Mouse (Mus musculus) brain, embryonic 18.5 days (tissue): ENCODE data around the gene Aamp.
"Not testable (repeated sequence)": the region's sequence is repeated elsewhere in the genome, so short reads cannot be mapped to it uniquely, and the experiment has no call there.

Source experiments
- DNase-seq: peaks from one replicate; pipeline ENCODE4 v3.0.0-alpha.2; 2012; ENCODE audit warnings: low read depth, low spot score

Gene Aamp

DNA sequence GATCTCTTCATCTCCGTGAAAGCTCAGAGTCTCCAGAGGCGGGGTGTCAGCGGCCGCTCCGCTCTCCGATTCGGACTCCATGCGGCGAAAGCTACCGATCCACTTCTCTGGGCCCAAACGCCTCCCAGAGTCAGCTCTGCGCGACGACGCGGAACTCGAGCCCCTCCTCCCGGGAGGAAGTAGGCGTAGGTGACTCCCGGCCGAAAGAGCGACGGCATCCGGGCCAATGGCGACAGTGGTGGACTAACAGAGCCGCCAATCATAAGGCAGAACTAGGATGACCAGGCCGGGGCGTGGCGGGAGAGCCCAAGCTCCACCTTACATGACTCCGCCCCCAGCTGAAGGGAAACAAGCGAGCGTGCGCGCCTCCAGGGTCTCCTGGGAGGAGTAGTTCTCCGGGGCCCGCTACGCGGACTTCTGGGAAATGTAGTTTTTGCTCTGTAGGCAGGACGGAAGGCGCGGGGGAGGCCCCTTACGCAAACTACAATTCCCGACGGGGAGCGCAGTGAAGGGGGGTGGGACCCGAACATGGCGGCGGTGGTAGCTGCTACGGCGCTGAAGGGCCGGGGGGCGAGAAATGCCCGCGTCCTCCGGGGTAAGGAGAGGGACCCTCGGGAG, at the start of gene Aamp, which contains the start of gene Pnkd:
Gene Aamp (minus strand): TSS at position 196 of the 618 bp plus-strand sequence.
Gene Pnkd (plus strand): TSS at position 388 of the 618 bp plus-strand sequence.
- DNase-seq, result peak; percentile 100

DNA sequence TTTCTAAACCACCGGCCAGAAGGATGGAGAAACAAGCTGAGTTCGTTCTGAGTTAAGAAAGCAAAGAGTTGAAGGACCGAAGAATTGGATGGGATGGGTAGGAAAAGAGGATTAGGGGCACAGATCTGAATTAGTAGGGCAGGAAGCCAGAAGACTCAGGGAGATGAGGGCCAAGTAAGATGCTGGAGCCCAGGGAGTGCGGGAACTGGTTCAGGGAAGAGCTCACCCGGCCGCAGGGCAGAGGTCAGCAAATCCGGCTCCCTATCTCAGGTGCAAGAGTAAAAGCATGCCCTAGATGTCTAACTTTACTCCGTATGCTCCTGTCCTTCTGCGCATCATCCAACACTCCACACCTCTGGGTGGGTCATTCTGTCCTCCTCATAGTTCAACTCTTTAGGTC, 48.4 kb upstream of the Aamp start:
- DNase-seq, result peak; percentile 3

DNA sequence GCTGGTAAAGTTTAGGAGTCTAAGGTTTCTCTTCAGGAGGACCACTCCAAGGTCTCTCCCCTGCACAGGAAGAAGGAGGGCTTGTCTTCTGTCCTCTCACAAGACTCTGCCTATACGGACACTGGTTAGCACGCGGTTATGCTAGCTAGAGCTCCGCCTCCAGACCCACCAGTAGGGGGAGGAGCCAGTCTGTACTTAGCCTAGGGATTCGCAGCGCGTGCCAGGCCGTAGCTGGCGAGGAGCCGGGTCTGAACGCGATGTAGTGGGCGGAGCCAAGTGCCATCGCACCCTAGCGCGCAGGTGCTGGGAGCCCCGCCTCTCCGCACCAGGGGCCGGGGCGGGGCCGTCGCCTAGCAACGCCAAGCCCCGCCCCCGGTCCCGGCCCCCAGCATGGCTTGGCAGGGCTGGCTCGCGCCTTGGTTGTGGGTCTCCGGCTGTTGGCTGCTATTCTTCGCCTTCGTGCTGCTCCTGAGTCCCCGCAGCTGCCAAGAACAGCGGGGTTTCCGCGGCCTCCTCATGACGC, 47.8 kb upstream of the Aamp start:
- peak; percentile 86 for DNase-seq

GRCm38 (mm10) chr1:74331046-74331681, 46.6 kb upstream of the Aamp start:
- no peak for DNase-seq

DNA sequence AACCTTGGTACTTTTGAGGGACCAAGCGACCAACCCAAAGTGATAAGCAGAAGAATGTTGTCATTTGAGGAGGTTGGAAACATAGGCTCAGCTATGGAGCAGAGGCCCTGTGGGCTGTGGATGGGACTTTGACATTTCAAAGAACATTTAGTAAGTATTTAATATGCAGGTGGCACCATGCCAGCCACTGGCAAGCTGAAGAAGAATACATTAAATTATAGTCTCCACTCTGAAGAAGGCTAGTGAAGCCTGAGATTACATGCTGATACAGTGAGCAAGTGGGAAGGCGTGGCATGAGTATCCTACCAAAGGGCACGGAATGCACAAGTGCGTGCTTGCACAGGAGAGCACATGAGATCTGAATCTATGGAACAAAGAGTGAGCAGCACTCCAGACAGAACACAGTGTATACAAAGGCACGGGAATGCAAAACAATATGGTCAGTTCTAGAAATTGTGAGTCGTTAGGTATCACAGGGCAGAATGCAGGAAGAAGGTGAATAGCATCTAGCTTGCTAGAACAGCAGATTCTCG, 45.4 kb upstream of the Aamp start:
- DNase-seq, result no peak

- not testable (repeated sequence) for DNase-seq
Observed at GRCm38 (mm10) chr1:74326916-74327315, 42.4 kb upstream of the Aamp start.

GRCm38 (mm10) chr1:74321396-74321795, 36.9 kb upstream of the Aamp start:
- no peak for DNase-seq

GRCm38 (mm10) chr1:74318711-74319110, 34.2 kb upstream of the Aamp start:
- no peak for DNase-seq

DNA sequence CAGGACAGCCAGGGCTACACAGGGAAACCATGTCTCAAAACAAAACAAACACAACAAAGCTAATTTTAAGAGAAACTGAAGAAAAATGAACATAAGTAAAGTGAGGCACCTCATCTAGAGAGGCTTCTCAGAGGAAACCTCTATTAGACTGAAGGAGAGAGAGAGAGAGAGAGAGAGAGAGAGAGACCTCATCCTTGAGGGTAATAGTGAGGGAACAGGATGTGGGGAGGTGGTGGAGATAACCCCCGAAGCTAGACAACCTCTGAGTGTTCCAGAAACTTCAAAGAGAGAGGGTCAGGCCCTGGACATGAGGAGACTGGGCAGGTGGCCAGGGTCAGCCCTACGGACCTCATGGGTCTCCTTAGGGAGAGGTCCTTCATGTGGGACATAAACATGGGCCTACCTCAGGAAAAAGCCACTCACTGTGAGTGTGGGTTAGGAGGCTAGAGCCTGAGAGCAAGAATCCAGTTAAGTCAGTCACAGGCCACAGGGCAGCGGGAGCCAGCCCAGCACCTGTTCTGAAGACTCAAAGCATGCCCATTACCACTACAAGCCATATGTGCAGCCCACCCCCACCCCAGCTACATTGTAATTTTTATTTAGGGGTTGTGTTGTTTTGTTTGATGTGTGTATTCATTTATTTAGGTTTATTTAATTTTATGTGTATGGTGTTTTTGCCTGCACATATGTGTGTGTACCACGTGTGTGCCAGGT, 31.7 kb upstream of the Aamp start:
- no peak for DNase-seq

GRCm38 (mm10) chr1:74314796-74315195, 30.3 kb upstream of the Aamp start:
- no peak for DNase-seq

GRCm38 (mm10) chr1:74313049-74313692, 28.6 kb upstream of the Aamp start:
- peak; percentile 74 for DNase-seq

GRCm38 (mm10) chr1:74309767-74310166, 25.2 kb upstream of the Aamp start:
- no peak for DNase-seq

- DNase-seq, result no peak
Observed at GRCm38 (mm10) chr1:74308001-74308964, 23.7 kb upstream of the Aamp start.

DNA sequence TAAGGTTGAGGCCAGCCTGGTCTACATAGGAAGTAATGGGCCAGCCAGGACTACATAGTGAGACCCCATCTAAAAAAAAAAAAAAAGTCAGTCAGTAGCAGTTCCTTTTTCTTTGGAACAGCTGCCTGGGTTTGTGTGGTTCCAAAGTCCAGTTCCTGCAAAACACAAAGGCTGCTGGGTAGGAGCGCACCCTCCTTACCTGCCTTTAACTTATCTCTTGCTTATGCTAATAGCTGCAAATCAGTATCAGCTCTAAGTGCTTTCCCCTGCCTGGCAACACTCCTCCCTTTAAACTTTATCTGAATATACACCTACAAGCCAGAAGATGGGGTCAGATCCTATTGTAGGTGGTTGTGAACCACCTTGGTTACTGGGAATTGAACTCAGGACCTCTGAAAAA, 22.6 kb upstream of the Aamp start:
- DNase-seq, result no peak

DNA sequence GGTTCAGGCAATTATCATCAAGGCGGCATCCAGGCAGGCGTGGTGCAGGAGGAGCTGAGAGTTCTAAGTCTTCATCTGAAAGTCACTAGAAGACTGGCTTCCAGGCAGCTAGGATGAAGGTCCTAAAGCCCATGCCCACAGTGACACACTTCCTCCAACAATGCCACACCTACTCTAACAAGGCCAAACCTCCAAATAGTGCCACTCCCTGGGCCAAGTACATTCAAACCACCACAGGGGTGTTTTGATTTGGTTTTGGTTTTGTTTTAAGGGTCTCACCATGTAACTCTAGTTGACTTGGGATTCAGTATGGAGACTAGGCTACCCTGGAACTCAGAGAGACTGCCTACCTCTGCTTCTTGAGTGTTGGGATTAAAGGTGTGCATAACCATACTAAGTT, 21.0 kb upstream of the Aamp start, which contains the start of gene Tmbim1:
Gene Tmbim1 (minus strand): TSS at position 101 of the 400 bp plus-strand sequence.
- DNase-seq, result no peak

GRCm38 (mm10) chr1:74304946-74305345, 20.4 kb upstream of the Aamp start:
- no peak for DNase-seq

GRCm38 (mm10) chr1:74304339-74304790, 19.8 kb upstream of the Aamp start:
- DNase-seq, result no peak

DNA sequence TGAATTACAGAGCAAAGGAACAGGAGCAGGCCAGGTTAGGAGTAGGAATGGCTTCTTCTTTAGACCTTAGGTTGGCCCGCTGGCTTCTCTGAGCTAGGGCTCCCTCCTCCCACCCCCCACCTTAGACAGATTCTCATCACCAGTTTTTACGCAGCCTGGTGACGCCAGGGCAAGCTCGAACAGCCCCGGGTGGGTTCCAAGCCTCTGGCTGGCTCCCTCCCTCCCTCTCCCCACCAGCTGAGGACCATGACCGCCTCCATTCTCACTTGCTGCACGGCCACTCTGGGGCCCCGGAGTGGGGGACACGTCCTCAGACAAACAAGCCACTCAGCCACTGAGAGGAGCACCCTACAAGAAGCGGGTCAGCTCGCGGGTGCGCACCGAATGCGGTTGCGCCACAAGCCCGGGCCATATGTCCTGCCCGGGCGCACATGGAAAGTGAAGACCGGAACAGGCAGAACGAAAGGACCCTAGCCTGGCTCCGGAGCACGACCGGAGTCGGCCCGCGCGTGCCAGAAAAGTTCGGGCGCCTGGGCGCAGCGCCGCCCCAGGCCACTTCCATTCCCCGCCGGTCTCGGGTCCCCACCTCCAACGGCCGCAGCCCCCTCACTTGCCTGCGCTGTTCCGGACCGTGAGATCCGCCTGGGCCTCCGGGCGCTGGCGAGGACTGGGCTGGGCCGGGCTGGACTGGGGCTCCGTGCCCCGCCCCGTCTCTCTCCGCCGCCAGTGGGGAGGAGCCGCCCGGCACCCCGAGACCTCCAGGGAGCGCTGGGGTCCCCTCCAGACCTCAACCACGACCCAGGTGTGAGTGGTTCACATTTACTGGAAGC, 19.2 kb upstream of the Aamp start:
- DNase-seq, result no peak

DNA sequence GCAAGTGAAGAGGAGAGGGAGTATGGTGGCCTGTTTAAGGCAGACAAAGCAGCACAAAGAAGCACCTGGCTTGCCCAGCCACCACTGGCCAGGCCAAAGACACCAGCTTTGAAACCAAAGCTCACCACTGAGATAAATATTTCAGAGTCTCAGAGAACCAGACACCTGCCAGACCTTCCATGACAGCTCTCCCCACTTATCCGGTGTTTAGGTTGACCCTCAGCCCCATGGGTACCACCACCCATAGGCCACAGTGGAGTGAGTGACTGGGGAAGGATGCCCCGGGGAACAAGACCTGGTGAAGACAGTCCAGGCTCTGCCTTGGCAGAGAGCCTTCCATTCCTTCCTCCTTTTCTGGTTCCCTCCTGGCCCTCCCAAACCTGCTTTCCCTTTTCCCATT, 18.3 kb upstream of the Aamp start:
- no peak for DNase-seq

DNA sequence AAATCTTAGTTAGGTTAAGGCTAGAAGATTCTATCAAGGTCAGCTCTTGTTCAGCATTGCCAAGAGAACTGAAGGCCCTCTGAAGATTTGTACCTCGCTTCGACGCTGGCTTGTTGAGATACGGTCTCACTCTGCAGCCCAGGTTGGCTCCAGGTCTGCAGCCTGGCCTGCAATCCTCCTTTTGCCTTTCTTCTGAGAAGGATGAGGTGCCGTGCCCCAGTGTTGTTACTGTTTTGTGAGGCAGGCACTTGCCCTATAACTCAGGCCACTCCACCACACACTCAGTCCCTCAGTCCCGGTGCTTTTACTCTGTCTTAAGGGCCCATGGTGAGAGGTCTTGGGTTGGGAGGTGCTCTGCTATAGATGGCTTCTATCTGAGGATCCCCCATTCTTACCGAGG, 17.7 kb upstream of the Aamp start:
- DNase-seq, result no peak
